ENCODE assay signal across 8 mouse cellular contexts in genomic region chr1:155215066-155215764, GRCm38 (mm10). TPM values are rescaled to one million over a fixed set of nuclear protein-coding genes. Genes with fewer than 3 reads are reported as not detected.
DNase-seq lines count a peak whose midpoint lies in the region; ATAC-seq and TF ChIP-seq lines count a peak whose summit lies in the region.

No protein-coding gene starts in this region.

- H3K9me3 ChIP-seq in hindbrain, embryonic 10.5 days: no peaks in the 10 kb centered on the region
- H3K9me3 ChIP-seq in hindbrain, embryonic 12.5 days (replicated peaks): no peaks in the 10 kb centered on the region
- no peaks in the 10 kb centered on the region for H3K9me3 ChIP-seq in stomach, postnatal 0 days (ENCODE audit: control insufficient read depth, low read length)

- DNase-seq in hindbrain, embryonic 10.5 days (ENCODE audit: low spot score): no peak
- peak; percentile 25 for DNase-seq in A20 (ENCODE audit: low read depth, low spot score)
- DNase-seq in brain, adult 2 months (ENCODE audit: low read depth, low spot score): peak; percentile 93
- peak; percentile 80 to 84 for DNase-seq in layer of hippocampus, adult 8-10 months (ENCODE audit: low spot score in 2 of 2)
- DNase-seq in stomach, postnatal 0 days (ENCODE audit: low spot score): no peak
- no peak for DNase-seq in yolk sac, embryonic 10.5 days (ENCODE audit: low spot score)
- no peak for DNase-seq in urinary bladder, adult 18-20 months (ENCODE audit: low spot score in 2 of 2)

- H3K27ac ChIP-seq in hindbrain, embryonic 10.5 days: peak overlapping the region; percentile 57
- H3K27ac ChIP-seq in hindbrain, embryonic 12.5 days: no peak overlapping the region
- no peak overlapping the region for H3K27ac ChIP-seq in stomach, postnatal 0 days (replicated peaks)

- H3K4me3 ChIP-seq in hindbrain, embryonic 10.5 days: no peak overlapping the region
- no peak overlapping the region for H3K4me3 ChIP-seq in hindbrain, embryonic 12.5 days
- H3K4me3 ChIP-seq in stomach, postnatal 0 days (ENCODE audit: low read depth, low read length): no peak overlapping the region

- peaks cover 10% of the 10 kb centered on the region for H3K36me3 ChIP-seq in hindbrain, embryonic 10.5 days
- no peaks in the 10 kb centered on the region for H3K36me3 ChIP-seq in hindbrain, embryonic 12.5 days
- no peaks in the 10 kb centered on the region for H3K36me3 ChIP-seq in stomach, postnatal 0 days (ENCODE audit: control insufficient read depth, insufficient read depth, low read length)

- peak; percentile 55 for TF ChIP-seq CTCF in stomach, postnatal 0 days (IDR thresholded peaks at IDR 0.05; ENCODE audit: low read depth)

- no peak overlapping the region for H3K9ac ChIP-seq in hindbrain, embryonic 12.5 days
- H3K9ac ChIP-seq in stomach, postnatal 0 days (ENCODE audit: low read length): no peak overlapping the region

- 48% methylated on average over 9 of the region's 9 CpGs for WGBS in hindbrain, embryonic 10.5 days
- WGBS in hindbrain, embryonic 12.5 days: 55% methylated on average over 9 of the region's 9 CpGs
- WGBS in stomach, postnatal 0 days: 59% methylated on average over 9 of the region's 9 CpGs

- ATAC-seq in hindbrain, embryonic 12.5 days (ENCODE audit: low FRiP score): no peak
- ATAC-seq in stomach, postnatal 0 days (ENCODE audit: low FRiP score, low TSS enrichment): no peak

- H3K27me3 ChIP-seq in hindbrain, embryonic 10.5 days (ENCODE audit: insufficient read depth, poor library complexity, severe bottlenecking): peaks cover 41% of the 10 kb centered on the region
- H3K27me3 ChIP-seq in hindbrain, embryonic 12.5 days: peaks cover 9% of the 10 kb centered on the region; the same call in 1 of the 2 replicates
- no peaks in the 10 kb centered on the region for H3K27me3 ChIP-seq in stomach, postnatal 0 days (ENCODE audit: control insufficient read depth, insufficient read depth, low read length)

- peaks cover 73% of the 10 kb centered on the region for H3K4me1 ChIP-seq in hindbrain, embryonic 10.5 days (replicated peaks)
- peaks cover 68% of the 10 kb centered on the region for H3K4me1 ChIP-seq in hindbrain, embryonic 12.5 days
- peaks cover 13% of the 10 kb centered on the region for H3K4me1 ChIP-seq in stomach, postnatal 0 days (replicated peaks; ENCODE audit: control insufficient read depth, insufficient read depth)

- no peak overlapping the region for H3K4me2 ChIP-seq in hindbrain, embryonic 12.5 days (replicated peaks)
- H3K4me2 ChIP-seq in stomach, postnatal 0 days (replicated peaks; ENCODE audit: low read depth): no peak overlapping the region

- TF ChIP-seq EP300 in stomach, postnatal 0 days (optimal IDR thresholded peaks at IDR 0.05): no peak

RNA-seq across cellular contexts. Expression of gene BC034090, which starts 29.0 kb away (rescaled TPM):
- polyA plus RNA-seq in hindbrain, embryonic 10.5 days (2016; fragmentation: Nextera tagmentation; extraction: Ambion mirVana): 5.3 and 6.2 TPM in 2 replicates
- 5.0 and 5.4 TPM in 2 replicates for polyA plus RNA-seq in hindbrain, embryonic 12.5 days (2016; fragmentation: Nextera tagmentation; extraction: Ambion mirVana)
- total RNA-seq in layer of hippocampus, adult 8-10 months (2022): 10 to 100 TPM in 1 of 4 experiments, 1 to 10 TPM in 3; 6.8 to 10.1 (median 8.1) TPM
- polyA plus RNA-seq in stomach, postnatal 0 days (2015; fragmentation: Nextera tagmentation; extraction: Ambion mirVana): 1.6 TPM in 2 replicates

RNA-seq across cellular contexts. Expression of gene Stx6, which starts 56.7 kb away (rescaled TPM):
- 84.4 and 101 TPM in 2 replicates for polyA plus RNA-seq in hindbrain, embryonic 10.5 days (2016; fragmentation: Nextera tagmentation; extraction: Ambion mirVana)
- polyA plus RNA-seq in hindbrain, embryonic 12.5 days (2016; fragmentation: Nextera tagmentation; extraction: Ambion mirVana): 119 and 123 TPM in 2 replicates
- 100 to 1,000 TPM; 102 to 126 (median 112) TPM for total RNA-seq in layer of hippocampus, adult 8-10 months (2022)
- polyA plus RNA-seq in stomach, postnatal 0 days (2015; fragmentation: Nextera tagmentation; extraction: Ambion mirVana): 36.6 and 39.0 TPM in 2 replicates

Comparison
In these comparisons a context has a peak if more than half of its experiments do, and no peak if none do; other contexts are left out.
1. DNase-seq: peak in A20 (single experiment), brain, adult 2 months (single experiment) and layer of hippocampus, adult 8-10 months (2 of 2); none in hindbrain, embryonic 10.5 days (single experiment), stomach, postnatal 0 days (single experiment), yolk sac, embryonic 10.5 days (single experiment) and urinary bladder, adult 18-20 months (0 of 2).